Mouse (Mus musculus) embryonic facial prominence, embryonic 11.5 days (tissue): ENCODE results near the gene Itga4. TPM values are rescaled to one million over a fixed set of nuclear protein-coding genes. Genes with fewer than 3 reads are reported as not detected.
A peak's percentile ranks its signal among the peaks of the same experiment; 100 is the strongest.

Experiments
- ATAC-seq: fragments of 200-750 bp; cut with Nextera tagmentation; replicated peaks from 2 replicates; pipeline ENCODE4 v1.8.0; 2017; ENCODE audit warnings: low read depth; ENCODE audit not compliant: insufficient number of reproducible peaks, low FRiP score, low TSS enrichment
- DNase-seq: peaks from one replicate; pipeline ENCODE4 v3.0.0-alpha.2; 2015; ENCODE audit warnings: low spot score
- H3K27ac ChIP-seq: fragments of 300-500 bp; sonication (generic); replicated peaks from 2 replicates; pipeline ENCODE4 v1.5.1; 2014; ENCODE audit warnings: mild to moderate bottlenecking, low read depth, low read length, control low read depth
- H3K27me3 ChIP-seq: fragments of 300-500 bp; sonication (generic); 2 replicates; pipeline ENCODE4 v1.6.1; 2014; ENCODE audit warnings: mild to moderate bottlenecking, low read length, moderate library complexity, mixed read lengths; ENCODE audit not compliant: control insufficient read depth, insufficient read depth
- H3K36me3 ChIP-seq: fragments of 300-500 bp; sonication (generic); replicated peaks from 2 replicates; pipeline ENCODE4 v1.6.1; 2014; ENCODE audit warnings: low read depth, mild to moderate bottlenecking, low read length, moderate library complexity, mixed read lengths; ENCODE audit not compliant: control insufficient read depth, insufficient read depth
- H3K4me1 ChIP-seq: fragments of 300-500 bp; sonication (generic); 2 replicates; pipeline ENCODE4 v1.6.1; 2014; ENCODE audit warnings: low read length, mixed read lengths; ENCODE audit not compliant: control insufficient read depth, insufficient read depth
- H3K4me2 ChIP-seq: fragments of 300-500 bp; sonication (generic); 2 replicates; pipeline ENCODE4 v1.6.1; 2014; ENCODE audit warnings: low read depth, mild to moderate bottlenecking, control low read depth, low read length, moderate library complexity
- H3K4me3 ChIP-seq: fragments of 300-500 bp; sonication (generic); 2 replicates; pipeline ENCODE4 v1.5.1; 2014; ENCODE audit warnings: low read depth, low read length, control low read depth
- H3K9ac ChIP-seq: fragments of 300-500 bp; sonication (generic); replicated peaks from 2 replicates; pipeline ENCODE4 v1.6.1; 2014; ENCODE audit warnings: mild to moderate bottlenecking, control low read depth, low read length
- H3K9me3 ChIP-seq: fragments of 300-500 bp; sonication (generic); replicated peaks from 2 replicates; pipeline ENCODE4 v1.6.1; 2016; ENCODE audit warnings: mild to moderate bottlenecking, low read length, inconsistent platforms, mixed read lengths; ENCODE audit not compliant: control insufficient read depth
- WGBS: fragments of 180-500 bp; shearing (Covaris S2); extraction: QIAGEN DNeasy Blood & Tissue Kit; methylation state at CpG from one replicate; pipeline ENCODE4 v1.1.7; 2014; 5-methylcytosine and 5-hydroxymethylcytosine counted together
- polyA plus RNA-seq: library from polyadenylated mRNA; unstranded; fragments of >200 nt; fragmentation: Nextera tagmentation; extraction: Ambion mirVana; gene quantifications from 2 replicates; pipeline ENCODE4 v1.2.1, GENCODE M21; 2014

Itga4 gene
- polyA plus RNA-seq, 1 experiment from 2014 or later = 6.5 TPM

DNA sequence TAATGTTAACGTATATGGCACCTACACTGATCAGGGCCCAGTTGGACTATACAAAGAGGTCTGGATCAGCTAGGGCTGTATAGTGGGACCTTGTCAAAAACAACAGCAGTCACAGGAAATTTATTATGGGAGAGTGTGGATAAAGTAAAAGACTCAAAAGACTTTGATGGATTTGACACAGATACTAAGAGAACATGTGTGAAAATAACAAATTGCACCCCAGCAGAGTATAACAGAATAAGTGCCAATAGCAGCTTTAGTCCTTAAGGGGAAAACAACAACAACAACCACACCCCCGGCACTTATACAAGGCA is 116.9 kb downstream of the Itga4 start:
- Histone ChIP-seq H3K27me3 (no peaks in the 10 kb centered on the region), H3K4me2 (no peak overlapping the region), H3K4me1 (peaks cover 2% of the 10 kb centered on the region; the same call in 1 of the 2 replicates), H3K9me3 (no peaks in the 10 kb centered on the region), H3K36me3 (no peaks in the 10 kb centered on the region), H3K9ac (no peak overlapping the region), H3K27ac (no peak overlapping the region), H3K4me3 (no peak overlapping the region)
- 77% methylated on average over 2 of the region's 2 CpGs for WGBS
- ATAC-seq (no peak), DNase-seq (no peak)

DNA sequence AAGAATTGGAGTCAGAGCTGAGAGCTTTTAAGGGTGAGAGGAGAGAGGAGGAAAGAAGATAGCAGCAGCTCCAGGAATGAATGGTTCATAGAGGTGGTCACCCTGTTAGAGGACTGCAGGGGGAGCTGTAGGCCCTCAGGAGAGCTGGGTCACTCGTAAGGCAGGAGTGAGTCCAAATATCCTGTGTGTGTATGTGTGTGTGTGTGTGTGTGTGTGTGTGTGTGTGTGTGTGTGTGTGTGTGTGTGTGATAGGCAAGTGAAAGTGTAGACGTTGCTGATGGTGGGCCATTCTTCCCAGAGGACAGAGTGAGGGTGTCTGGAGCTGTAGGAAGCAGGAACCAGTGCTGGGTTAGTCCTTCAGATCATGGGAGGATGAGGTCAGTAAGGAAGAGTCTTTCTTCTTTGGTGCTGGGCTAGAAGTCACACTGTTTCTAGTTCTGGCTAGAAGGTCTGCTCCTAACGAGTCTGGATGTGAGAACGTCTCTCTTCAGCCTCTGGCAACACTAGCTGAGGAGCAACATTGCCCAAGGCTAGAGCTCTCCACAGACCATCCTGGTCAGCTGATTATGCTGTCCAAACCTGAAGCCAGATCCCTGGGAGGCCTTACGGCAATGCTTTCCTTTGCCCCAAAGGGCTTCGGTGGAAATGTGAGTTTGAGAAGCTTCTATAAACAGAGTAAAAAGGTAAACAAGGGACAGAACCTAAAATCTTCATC is 117.4 kb downstream of the Itga4 start:
- H3K4me3 ChIP-seq = no peak overlapping the region
- H3K4me1 ChIP-seq = peaks cover 2% of the 10 kb centered on the region; the same call in 1 of the 2 replicates
- ATAC-seq (no peak), DNase-seq (peak; percentile 39)
- WGBS = 38% methylated on average over 6 of the region's 6 CpGs
- no peak overlapping the region for H3K4me2 ChIP-seq
- no peaks in the 10 kb centered on the region for H3K36me3 ChIP-seq
- H3K27me3 ChIP-seq = no peaks in the 10 kb centered on the region
- no peaks in the 10 kb centered on the region for H3K9me3 ChIP-seq
- H3K27ac ChIP-seq = no peak overlapping the region
- no peak overlapping the region for H3K9ac ChIP-seq

DNA sequence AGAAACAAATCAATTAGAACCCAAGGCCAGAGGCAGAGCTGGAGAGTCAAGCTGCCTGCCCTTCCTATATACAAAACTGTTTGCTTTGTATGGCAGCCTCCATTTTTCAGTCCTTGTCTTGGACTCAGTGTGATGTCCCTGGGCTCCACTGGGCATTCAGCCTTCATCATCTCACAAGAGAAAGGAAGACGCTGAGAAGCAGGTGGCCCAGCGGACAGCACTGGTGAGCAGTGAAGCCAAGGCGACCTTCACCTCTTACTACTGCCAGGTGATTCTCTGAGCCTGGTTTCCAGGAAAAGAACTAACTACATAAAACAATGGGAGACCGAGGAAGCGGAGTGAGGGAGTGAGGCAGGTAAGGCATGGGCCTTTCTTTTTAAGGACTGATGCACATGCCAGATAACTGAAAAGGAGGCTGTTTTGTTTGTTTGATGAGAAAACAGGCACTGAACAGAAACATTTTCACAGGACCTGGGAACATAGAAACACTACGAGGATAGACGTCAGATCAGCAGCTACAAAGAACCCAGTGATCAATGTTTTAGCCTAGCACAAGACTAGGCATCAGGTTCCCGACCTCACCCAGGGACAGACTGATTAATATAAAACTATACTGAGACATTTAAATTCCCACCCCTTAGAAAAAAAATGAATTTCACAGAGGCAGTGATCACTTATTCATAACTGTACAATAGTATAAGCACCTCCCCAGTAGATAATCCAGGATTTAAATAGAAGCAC is 123.3 kb downstream of the Itga4 start:
- Histone ChIP-seq H3K4me3 (no peak overlapping the region), H3K4me1 (no peaks in the 10 kb centered on the region), H3K27ac (no peak overlapping the region), H3K4me2 (no peak overlapping the region), H3K27me3 (no peaks in the 10 kb centered on the region), H3K9ac (no peak overlapping the region), H3K9me3 (no peaks in the 10 kb centered on the region), H3K36me3 (no peaks in the 10 kb centered on the region)
- ATAC-seq = no peak; the same call in 1 of the 2 replicates
- WGBS = 74% methylated on average over 8 of the region's 8 CpGs
- no peak for DNase-seq

DNA sequence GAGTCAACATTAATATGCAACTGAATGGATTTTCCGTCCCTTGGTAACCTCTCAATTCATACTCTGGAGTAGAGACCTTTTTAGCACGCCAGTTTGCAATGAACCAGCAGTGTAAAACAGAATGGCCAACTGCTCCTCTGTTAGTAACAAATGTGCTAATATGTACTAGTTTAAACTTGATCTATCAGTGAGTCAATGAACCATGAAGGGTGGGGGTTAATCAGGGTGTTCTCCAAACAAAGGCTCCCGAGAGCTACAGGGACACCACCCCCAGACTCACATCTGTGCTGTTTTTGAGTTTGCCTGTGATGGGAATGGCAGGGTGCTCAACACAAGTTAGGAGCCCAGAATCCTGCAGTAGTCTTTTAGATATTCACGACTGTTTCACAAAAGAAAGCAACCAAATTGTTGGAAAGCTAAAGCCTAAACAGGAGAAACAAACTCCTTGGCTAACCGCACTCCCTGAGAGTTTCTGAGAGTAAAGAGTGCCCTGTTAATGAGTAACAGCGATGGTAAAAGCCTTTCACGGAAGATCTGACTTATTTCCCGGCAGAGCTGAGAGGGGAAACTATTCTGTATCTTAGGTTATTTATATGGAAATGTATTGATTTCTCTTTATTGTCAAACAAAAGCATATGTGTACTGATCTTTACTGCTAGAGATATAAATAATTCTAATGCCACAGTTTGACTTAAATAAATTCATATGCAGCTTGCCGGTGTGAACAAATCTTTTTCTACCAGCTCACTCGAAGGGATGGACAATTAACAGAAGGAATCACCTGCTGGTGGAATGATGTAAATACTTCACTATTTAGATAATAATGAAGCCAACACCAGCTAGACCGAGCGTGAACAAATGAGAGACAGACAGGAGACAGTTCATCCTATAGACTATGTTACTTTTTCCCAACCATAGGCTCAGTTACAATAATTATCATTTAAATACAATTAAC is 124.1 kb downstream of the Itga4 start:
- Histone ChIP-seq H3K27me3 (no peaks in the 10 kb centered on the region), H3K4me2 (no peak overlapping the region), H3K27ac (no peak overlapping the region), H3K36me3 (no peaks in the 10 kb centered on the region), H3K9me3 (no peaks in the 10 kb centered on the region), H3K4me3 (no peak overlapping the region), H3K9ac (no peak overlapping the region), H3K4me1 (no peaks in the 10 kb centered on the region)
- no peak for ATAC-seq
- DNase-seq = peak; percentile 16
- 39% methylated on average over 12 of the region's 12 CpGs for WGBS

Other genes starting within 250 kb of the Itga4 start
- 23.6 and 28.1 TPM in 2 replicates for gene Neurod1, start 201.3 kb downstream of the Itga4 start, polyA plus RNA-seq
- 2.5 and 2.8 TPM in 2 replicates for gene Cerkl, start 201.4 kb downstream of the Itga4 start, polyA plus RNA-seq